Mouse (Mus musculus) liver, adult 2 months (tissue): ENCODE data around the gene Adamts13.

ENCODE experiments used
- CTCF ChIP-seq: fragments of 200-500 bp; IDR thresholded peaks from 2 replicates; pipeline ENCODE4 v1.5.1; 2011; ENCODE audit warnings: low read depth, low read length, control low read depth
- POLR2A ChIP-seq: fragments of 200-500 bp; IDR thresholded peaks from 2 replicates; pipeline ENCODE4 v1.6.1; 2011; ENCODE audit warnings: low read length, control low read depth; ENCODE audit not compliant: insufficient read depth; ENCODE audit errors: extremely low read depth

GRCm38 (mm10) chr2:26967262-26967661 is 6.0 kb upstream of the Adamts13 start:
- TF ChIP-seq POLR2A (no peak), CTCF (no peak)
